Mouse (Mus musculus) heart, postnatal 25 days (tissue): Measurements from ENCODE around the gene Ndufs7. TPM values are rescaled to one million over a fixed set of nuclear protein-coding genes. Genes with fewer than 3 reads are reported as not detected.
"Not testable (repeated sequence)": the region's sequence is repeated elsewhere in the genome, so short reads cannot be mapped to it uniquely, and the experiment has no call there.

Source experiments
- DNase-seq: peaks from one replicate; pipeline ENCODE4 v3.0.0; 2022; ENCODE audit warnings: low spot score
- intact Hi-C: fragments of 180-260 bp; cut with DNase I; formaldehyde crosslinking; loops from one replicate; pipeline ENCODE4 v1.15.1; 2025
- total RNA-seq, 2 experiments: library from RNA; stranded (reverse); gene quantifications; 2 replicates each; pipeline ENCODE4 v1.2.3; 2021

Gene Ndufs7
- total RNA-seq, 2 experiments from 2014 or later = 957 to 967 TPM

DNA sequence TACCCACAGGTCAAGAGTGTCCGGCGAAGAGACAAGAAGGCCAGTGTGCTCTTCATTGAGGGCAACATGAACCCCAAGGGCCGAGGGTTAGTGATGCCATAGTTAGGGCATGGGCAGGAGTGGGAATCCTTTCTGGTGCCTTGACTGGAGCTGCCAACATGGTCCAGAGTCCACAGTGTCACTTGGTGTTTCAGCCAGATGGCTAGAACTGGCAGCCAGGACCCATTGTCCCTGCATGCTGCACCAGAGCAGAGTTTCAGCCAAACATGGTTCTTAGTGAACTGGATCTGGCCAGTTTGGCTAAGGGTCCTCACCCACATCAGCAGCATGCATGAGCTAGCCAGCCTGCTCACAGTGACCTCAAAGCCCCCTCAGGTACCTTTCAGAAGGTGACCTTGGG is 10.6 kb upstream of the Ndufs7 start:
- intact Hi-C loops = no loop called here
- DNase-seq = no peak

- intact Hi-C loops = no loop called here
- no peak for DNase-seq
These were observed 9.1 kb upstream of the Ndufs7 start for GRCm38 (mm10) chr10:80239791-80240190.

GRCm38 (mm10) chr10:80242088-80242487 is 6.8 kb upstream of the Ndufs7 start:
- DNase-seq = no peak
- intact Hi-C loops = no loop called here

GRCm38 (mm10) chr10:80242607-80243006 is 6.3 kb upstream of the Ndufs7 start:
- intact Hi-C loops = no loop called here
- DNase-seq = no peak

DNA sequence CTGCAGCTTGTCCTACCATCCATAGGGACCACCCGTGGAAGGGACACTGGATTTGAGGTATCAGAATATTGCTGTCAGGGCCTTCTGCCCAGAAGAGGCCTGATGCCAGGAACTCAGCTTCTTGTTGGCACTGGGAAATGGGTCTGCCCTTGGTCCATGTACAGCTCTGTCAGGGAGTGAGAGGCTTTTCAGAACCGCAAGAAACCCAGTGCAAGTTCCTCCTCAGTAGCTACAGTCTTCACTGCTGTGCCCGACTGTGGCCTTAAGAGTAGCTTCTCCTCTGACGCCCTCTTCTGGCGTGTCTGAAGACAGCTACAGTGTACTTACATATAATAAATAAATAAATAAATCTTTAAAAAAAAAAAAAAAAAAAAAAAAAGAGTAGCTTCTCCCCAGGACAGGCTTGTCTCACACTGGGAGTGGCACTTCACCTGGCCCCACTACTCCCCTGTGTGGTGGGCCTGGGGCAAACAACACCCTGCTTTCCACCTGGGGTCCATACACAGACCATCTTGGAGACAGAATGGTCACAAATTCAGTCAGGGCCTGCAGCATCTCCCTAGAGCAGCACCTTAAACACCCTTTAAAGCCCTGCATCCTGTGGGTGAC is 4.0 kb upstream of the Ndufs7 start:
- DNase-seq = no peak
- intact Hi-C loops = loop anchor here (1.0 kb wide), 2 partner anchors 46 to 70 kb away; no protein-coding TSS in a partner anchor

GRCm38 (mm10) chr10:80245600-80245999 is 3.3 kb upstream of the Ndufs7 start:
- DNase-seq = no peak
- intact Hi-C loops = loop anchor here (1.0 kb wide), 2 partner anchors 46 to 70 kb away; no protein-coding TSS in a partner anchor

GRCm38 (mm10) chr10:80247849-80248248 is 1.1 kb upstream of the Ndufs7 start:
- DNase-seq = no peak
- intact Hi-C loops = no loop called here

DNA sequence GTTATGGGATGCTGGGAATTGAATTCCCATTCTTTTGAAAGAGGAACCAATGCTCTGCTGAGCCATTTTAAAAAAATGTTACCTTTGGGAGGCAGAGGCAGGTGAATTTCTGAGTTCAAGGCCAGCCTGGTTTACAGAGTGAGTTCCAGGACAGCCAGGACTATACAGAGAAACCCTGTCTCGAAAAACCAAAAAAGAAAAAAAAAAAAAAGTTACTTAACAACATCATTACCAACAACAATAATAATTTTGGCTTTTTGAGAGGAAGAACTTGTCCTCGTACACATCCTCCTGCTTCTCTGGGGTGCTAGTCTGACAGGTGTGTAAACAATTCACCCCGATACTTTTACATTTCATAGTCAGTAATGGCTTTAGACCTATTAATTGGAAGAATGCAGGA is 484 bp upstream of the Ndufs7 start:
- intact Hi-C loops = not testable (repeated sequence)

GRCm38 (mm10) chr10:80250059-80250458 is 1.1 kb downstream of the Ndufs7 start:
- no peak for DNase-seq
- intact Hi-C loops = no loop called here

More for the DNA sequence above, 484 bp upstream of the Ndufs7 start:
- not testable (repeated sequence) for DNase-seq

DNA sequence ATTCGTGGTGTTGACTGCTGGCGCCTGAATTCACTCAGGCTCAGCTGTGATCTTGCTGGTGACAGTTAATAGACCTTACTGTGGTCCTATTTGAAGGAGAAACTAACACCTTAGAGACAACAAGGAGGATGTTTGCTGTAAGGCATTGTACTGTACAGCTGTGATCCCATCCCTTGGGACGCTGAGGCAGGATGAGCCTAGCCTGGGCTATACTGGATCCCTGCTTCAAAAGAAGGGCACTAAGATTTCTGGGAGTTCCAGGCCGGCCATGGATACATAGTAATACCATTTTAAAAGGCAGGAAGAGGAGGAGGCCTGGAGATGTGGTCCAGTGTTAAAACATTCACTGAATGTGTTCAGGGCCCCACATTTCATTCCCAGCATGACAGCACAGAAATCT is 1.7 kb downstream of the Ndufs7 start:
- DNase-seq = no peak
- intact Hi-C loops = no loop called here

DNA sequence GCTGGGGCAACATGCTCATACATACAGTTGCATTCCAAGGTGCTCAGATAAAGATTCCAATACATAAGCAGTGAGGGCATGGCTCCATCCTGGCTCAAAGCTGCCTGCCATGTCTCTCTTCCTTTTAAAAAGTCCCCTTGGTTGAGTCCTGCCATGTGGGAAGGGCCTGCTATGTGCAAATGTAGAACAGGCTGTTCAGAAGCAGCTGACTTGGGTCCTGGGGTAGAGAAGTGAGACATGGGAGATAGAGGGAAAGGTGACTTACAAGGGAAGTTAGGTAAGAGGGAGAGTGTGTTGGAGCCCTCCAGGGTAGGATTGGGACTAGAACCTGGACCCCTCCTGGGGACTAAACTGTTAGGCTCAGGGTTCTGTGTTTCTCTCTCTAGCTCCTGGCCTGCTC is 3.1 kb downstream of the Ndufs7 start:
- intact Hi-C loops = no loop called here

DNA sequence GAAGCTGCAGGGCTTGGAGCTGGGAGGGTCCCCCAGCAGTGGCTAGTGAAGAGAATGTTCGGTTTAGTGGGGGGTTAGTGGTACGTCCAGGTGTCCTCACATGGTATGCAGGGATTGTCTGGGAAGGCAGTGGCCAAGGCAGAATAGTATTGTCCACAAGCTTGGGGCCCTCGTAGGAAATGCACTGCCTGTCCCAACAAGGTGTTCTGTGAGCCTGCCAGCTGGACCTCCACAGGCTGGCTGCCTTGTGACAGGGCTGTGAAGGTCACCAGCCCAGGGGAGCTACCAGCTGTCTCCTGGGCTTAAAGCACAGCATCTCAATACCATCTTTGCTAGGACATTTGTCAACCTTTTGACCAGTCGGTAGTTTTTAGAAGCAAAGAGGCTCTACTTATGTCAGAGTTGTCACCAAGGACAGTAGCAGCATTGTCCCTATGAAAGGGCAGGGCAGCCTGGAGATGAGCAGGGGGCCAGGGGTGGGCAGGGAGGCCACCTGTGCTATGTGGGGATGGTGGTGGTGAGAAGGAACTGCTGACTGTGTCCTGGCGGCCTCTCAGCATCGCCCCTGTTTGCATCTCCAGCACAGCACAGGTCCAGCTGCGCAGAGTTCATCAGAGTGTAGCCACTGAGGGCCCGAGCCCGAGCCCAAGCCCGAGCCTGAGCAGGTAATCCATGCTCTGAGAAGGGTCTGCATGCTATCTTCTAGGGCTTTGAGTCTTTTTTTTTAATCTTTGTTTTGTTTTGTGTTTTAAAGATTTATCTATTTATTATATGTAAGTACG is 3.8 kb downstream of the Ndufs7 start:
- intact Hi-C loops = no loop called here
- DNase-seq = no peak

More for the DNA sequence above, 3.1 kb downstream of the Ndufs7 start:
- no peak for DNase-seq

DNA sequence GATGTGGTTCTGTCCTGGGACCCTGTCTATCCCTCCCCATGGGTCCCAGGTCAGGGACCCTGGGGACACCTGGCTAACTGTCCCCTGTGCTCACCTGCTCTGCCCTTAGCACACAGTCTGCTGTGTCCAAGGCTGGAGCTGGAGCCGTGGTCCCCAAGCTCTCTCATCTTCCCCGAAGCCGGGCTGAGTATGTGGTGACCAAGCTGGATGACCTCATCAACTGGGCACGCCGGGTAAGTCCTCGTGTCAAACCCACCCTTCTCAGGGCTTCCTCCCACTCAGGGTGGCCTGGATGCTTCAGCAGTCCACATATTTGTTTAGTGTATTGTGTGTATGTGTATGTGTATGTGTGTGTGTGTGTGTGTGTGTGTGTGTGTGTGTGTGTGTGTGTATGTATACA is 4.6 kb downstream of the Ndufs7 start:
- DNase-seq = no peak
- intact Hi-C loops = no loop called here

DNA sequence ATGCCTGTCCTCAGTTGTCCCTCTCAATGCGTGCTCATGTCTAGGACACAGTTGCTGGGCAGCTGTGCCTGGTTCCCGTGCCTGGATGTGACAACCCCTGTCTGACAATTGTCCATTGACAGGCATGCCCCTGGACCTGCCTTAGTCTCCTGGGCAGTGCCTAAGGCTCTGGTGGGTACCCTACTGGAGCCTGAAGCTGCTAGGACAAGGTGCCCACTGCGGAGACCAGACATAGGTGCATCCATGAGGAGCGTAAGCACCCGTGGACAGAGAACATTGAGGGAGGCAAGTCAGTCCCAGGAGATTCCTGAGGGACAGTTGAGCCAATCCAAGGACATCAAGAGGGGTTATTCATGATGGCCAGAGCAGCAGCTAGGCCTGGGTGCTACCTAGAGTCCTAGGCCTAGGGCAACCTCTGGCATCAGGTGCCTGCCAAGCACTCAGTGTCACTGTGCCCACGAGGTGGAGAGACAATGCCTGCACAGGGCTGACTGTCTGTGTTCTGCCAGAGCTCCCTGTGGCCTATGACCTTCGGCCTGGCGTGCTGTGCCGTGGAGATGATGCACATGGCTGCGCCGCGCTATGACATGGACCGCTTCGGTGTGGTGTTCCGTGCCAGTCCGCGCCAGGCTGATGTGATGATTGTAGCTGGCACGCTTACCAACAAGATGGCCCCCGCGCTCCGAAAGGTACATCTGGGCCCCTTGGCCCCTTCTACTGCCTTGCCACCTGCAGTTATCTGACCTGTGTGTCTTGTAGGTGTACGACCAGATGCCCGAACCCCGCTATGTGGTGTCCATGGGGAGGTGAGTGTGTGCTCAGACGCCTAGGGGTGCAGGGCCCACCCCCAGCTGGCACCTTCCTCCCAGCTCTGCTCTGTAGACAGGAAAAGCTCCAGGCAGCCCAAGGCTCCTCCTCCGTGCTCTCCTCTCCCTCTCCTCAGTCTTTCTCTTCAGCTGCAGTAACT is 5.7 kb downstream of the Ndufs7 start:
- intact Hi-C loops = no loop called here
- DNase-seq = no peak

DNA sequence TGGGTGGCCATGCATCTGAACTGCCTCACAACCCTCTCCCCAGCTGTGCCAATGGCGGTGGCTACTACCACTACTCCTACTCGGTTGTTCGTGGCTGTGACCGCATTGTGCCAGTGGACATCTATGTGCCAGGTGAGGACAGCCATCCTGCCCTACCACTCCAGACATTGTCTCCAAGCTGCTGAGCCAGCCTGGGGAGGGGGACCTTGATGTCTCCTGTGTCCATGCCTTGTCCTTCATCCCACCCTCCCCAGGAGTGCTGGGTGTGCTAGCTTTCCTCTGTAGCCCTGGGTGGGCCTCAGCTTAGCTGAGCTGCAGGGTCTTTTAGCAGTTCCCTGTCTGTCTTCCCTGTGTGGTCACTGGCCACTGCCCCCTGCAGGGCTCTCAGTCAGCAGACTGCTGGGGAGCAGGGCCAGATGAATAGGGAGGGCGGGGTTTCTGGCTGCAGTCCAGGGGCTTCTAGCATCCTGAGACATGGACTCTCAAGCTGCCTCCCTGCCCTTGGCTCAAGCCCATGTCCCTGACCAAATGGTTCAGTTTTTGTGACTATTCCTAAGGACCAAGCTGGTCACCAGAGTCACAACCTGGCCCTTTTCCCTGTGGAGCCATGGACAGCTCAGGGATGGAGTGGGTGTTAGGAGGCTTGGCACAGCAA is 7.1 kb downstream of the Ndufs7 start:
- intact Hi-C loops = no loop called here
- no peak for DNase-seq

- DNase-seq = no peak
- intact Hi-C loops = no loop called here
These were observed 9.0 kb downstream of the Ndufs7 start for GRCm38 (mm10) chr10:80257936-80258335.

GRCm38 (mm10) chr10:80258752-80259462 is 10.0 kb downstream of the Ndufs7 start:
- intact Hi-C loops = no loop called here

DNA sequence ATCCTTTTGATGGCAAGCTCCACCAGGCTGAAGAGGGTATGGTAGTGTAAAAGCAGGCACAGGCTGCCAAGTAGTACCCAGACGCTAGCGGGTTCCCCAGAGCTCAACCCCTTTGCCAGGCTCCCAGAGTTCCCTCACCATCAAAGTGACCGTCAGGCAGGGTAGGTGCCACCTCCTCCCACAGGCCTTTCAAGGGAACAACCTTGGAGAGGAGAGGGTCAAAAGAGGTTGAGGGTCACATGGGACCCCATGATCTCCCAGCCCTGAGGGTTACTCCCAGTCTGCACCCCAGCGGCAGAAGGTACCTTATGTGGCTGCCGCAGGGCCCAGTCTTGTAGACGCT is 10.5 kb downstream of the Ndufs7 start:
- no peak for DNase-seq
- intact Hi-C loops = no loop called here

More at GRCm38 (mm10) chr10:80258752-80259462, 10.0 kb downstream of the Ndufs7 start:
- no peak for DNase-seq

DNA sequence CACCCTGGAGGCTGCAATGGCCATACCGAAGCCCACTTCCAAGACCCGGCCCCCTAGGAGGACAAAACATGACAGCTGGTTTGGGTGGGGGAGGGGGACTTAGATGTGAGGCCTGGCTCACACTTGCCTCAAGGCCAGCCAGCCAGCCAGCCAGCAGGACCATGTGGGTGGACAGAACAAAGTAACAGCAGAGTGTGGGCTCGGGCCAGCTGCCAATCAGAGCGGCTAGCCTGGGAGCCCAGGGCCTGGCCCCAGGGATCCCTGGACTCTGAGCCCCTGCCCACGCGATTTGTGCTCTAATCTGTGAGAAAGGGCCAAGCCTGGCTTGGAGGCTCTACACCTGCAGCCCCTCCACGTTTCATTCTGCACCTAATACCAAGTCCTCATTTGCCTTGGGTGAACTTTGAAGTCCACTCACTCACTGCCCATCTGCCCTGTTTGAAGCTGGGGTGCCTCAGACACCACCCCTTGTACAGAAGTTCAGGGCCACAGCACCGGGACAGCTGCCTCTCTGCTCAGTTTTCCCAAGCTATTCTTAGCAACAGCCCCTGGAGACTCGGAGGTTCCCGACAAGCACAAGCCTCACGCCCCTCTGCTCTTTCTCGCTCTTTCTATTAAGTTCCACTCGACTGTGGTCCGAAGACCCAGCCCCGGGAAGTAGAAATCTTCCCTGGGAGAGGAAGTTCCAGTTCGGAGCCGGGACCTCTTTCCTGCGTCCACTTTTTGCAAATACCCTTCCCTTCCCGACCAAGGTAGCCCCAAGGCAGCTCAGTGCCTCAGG is 11.1 kb downstream of the Ndufs7 start:
- DNase-seq = no peak
- intact Hi-C loops = no loop called here
